Mouse (Mus musculus): ENCODE measurements around the gene Taf4. TPM values are rescaled to one million over a fixed set of nuclear protein-coding genes. Genes with fewer than 3 reads are reported as not detected.

Taf4 gene
- polyA plus RNA-seq, 1 experiment from 2014 or later: 3.1 TPM

DNA sequence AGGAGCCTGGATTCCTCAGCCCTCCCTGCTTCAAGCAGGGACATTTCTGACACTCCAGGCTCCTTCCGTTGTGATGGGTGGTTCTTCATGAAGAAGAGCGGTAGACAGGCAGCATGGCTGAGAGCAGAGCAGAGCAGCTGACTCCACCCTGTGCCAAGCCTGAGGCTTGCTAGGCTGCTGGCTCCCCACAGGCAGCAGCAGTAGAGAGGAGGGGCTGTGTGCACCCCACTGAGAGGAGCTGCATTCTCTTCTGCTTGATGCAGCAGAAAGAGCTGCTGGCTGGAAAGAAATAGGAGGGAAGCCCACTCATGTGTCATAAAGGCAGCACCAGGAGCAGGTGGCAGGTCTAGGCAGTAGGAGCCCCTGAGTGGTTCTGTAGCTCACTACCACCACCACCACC, 106.6 kb downstream of the Taf4 start:
- H3K4me2 ChIP-seq (replicated peaks): no peak overlapping the region
- ATAC-seq: no peak
- 29% methylated on average over 2 of the region's 2 CpGs for WGBS
- no peak overlapping the region for H3K27ac ChIP-seq
- no peaks in the 10 kb centered on the region for H3K36me3 ChIP-seq
- no peak overlapping the region for H3K4me3 ChIP-seq (replicated peaks)
- H3K27me3 ChIP-seq (replicated peaks): no peaks in the 10 kb centered on the region; the same call in 1 of the 2 replicates
- no peak overlapping the region for H3K9ac ChIP-seq
- H3K4me1 ChIP-seq (replicated peaks): no peaks in the 10 kb centered on the region
- no peaks in the 10 kb centered on the region for H3K9me3 ChIP-seq

DNA sequence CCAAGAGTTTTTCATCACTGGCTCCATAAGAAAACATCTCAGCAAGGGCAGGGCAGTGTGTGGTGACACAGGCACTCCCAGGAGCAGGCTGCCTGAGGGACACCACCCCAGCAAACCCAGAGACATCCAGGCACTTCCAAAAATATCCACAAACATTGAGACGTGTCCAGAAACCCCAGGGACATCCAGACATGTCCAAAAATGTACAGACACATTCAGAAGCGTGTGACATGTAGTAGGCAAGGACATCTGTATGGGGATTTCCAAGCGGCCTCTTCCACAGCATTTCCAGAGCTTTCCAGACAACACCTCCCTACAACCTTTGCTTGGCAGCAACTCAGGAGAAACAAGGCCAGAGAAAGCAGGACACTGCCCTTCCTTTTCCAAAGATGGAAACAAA, 108.8 kb downstream of the Taf4 start:
- H3K27me3 ChIP-seq (replicated peaks): no peaks in the 10 kb centered on the region; the same call in 1 of the 2 replicates
- H3K9ac ChIP-seq: no peak overlapping the region
- no peak overlapping the region for H3K4me3 ChIP-seq (replicated peaks)
- H3K36me3 ChIP-seq: no peaks in the 10 kb centered on the region
- H3K4me1 ChIP-seq (replicated peaks): no peaks in the 10 kb centered on the region
- no peak overlapping the region for H3K27ac ChIP-seq
- 80% methylated on average over 3 of the region's 3 CpGs for WGBS
- H3K9me3 ChIP-seq: no peaks in the 10 kb centered on the region
- ATAC-seq: no peak
- H3K4me2 ChIP-seq (replicated peaks): no peak overlapping the region

DNA sequence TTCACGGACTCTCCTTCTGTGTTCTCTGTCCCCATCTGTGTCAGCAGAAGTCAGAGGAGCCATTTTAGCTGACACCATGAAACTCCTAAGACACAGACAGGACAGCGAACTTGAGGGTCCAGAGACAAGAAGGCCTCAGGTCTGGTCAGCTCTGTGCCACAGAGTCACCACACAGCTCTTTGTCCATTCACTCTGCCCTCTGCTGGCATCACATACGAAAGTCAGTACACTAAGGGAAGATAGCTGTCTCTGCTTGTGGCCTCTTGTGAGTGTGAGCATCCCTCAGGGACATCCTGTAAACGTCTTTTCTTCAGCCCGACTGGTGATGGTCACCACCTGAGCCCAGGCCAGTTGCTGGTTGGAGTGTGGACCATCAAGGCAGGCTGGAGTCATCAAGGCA, 111.3 kb downstream of the Taf4 start:
- Histone ChIP-seq H3K27ac (no peak overlapping the region), H3K36me3 (no peaks in the 10 kb centered on the region), H3K9ac (no peak overlapping the region), H3K9me3 (no peaks in the 10 kb centered on the region), H3K4me1 (replicated peaks) (no peaks in the 10 kb centered on the region), H3K4me2 (replicated peaks) (no peak overlapping the region), H3K4me3 (replicated peaks) (no peak overlapping the region), H3K27me3 (replicated peaks) (no peaks in the 10 kb centered on the region)
- no peak for ATAC-seq
- 70% methylated on average over 5 of the region's 5 CpGs for WGBS

DNA sequence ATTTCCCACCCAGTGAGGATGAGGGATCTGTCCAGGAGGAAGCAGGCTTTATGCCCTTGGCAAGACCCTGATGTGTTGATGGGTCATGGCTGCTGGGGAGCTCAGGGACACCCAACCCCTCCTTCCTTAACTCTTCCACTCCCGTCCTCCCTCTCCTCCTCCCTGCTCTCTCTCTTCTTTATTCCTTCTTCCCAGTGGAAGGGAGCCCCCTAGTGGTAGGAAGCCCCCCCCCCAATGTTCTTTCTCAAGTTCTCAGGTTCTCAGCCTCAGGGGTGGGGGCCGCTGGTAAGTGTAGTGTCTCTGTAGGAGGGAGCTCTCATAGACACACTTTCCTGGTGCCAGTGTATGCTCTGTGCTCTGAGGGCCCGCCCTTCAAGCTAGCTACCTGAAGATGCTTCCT, 113.2 kb downstream of the Taf4 start:
- no peaks in the 10 kb centered on the region for H3K4me1 ChIP-seq (replicated peaks)
- 71% methylated on average over 3 of the region's 3 CpGs for WGBS
- H3K9ac ChIP-seq: no peak overlapping the region
- H3K4me2 ChIP-seq (replicated peaks): no peak overlapping the region
- H3K9me3 ChIP-seq: no peaks in the 10 kb centered on the region
- no peaks in the 10 kb centered on the region for H3K36me3 ChIP-seq
- no peak overlapping the region for H3K27ac ChIP-seq
- no peak overlapping the region for H3K4me3 ChIP-seq (replicated peaks)
- no peaks in the 10 kb centered on the region for H3K27me3 ChIP-seq (replicated peaks)
- ATAC-seq: no peak

DNA sequence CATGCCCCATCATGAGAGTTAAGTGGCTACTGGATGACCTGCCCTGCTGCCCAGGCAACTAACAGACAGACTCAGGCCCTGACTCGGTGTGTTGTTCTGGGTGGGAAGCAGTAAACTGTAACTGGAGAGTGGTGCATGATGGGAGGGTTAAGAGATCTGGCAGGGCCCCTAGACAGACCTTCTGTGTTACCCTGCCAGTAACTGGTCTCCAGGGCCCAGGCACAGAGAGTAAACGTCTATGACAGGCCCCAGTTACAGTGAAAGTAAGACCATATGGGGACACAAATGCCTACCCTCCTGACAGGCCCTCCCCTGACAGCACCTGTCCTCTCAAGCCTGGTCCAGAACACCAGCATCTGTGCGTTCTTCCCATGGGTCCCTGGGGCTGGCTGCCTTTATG, 113.8 kb downstream of the Taf4 start:
- no peaks in the 10 kb centered on the region for H3K9me3 ChIP-seq
- H3K27ac ChIP-seq: no peak overlapping the region
- H3K36me3 ChIP-seq: no peaks in the 10 kb centered on the region
- H3K4me3 ChIP-seq (replicated peaks): no peak overlapping the region
- no peak for ATAC-seq
- no peaks in the 10 kb centered on the region for H3K27me3 ChIP-seq (replicated peaks)
- no peak overlapping the region for H3K4me2 ChIP-seq (replicated peaks)
- H3K4me1 ChIP-seq (replicated peaks): no peaks in the 10 kb centered on the region
- WGBS: 79% methylated on average over 3 of the region's 3 CpGs
- no peak overlapping the region for H3K9ac ChIP-seq

Other genes with a start within 250 kb of the Taf4 start
- 5.5 and 5.6 TPM in 2 replicates for gene Lsm14b, start 48.3 kb upstream of the Taf4 start, polyA plus RNA-seq (2015; fragmentation: Nextera tagmentation; extraction: Ambion mirVana)
- 584 and 619 TPM in 2 replicates for gene Psma7, start 65.8 kb upstream of the Taf4 start, polyA plus RNA-seq (2015; fragmentation: Nextera tagmentation; extraction: Ambion mirVana)
- 3.7 and 4.2 TPM in 2 replicates for gene Ss18l1, start 65.9 kb upstream of the Taf4 start, polyA plus RNA-seq (2015; fragmentation: Nextera tagmentation; extraction: Ambion mirVana)
- 24.9 and 28.2 TPM in 2 replicates for gene Mtg2, start 93.9 kb upstream of the Taf4 start, polyA plus RNA-seq (2015; fragmentation: Nextera tagmentation; extraction: Ambion mirVana)
- 0.08 TPM in 1 of 2 replicates, not detected in the other for gene Hrh3, start 127.8 kb upstream of the Taf4 start, polyA plus RNA-seq (2015; fragmentation: Nextera tagmentation; extraction: Ambion mirVana)
- 29.6 and 32.8 TPM in 2 replicates for gene Osbpl2, start 142.7 kb upstream of the Taf4 start, polyA plus RNA-seq (2015; fragmentation: Nextera tagmentation; extraction: Ambion mirVana)
- gene Adrm1, start 194.8 kb upstream of the Taf4 start, polyA plus RNA-seq (2015; fragmentation: Nextera tagmentation; extraction: Ambion mirVana): 172 TPM in 2 replicates
- gene Lama5, start 249.2 kb upstream of the Taf4 start, polyA plus RNA-seq (2015; fragmentation: Nextera tagmentation; extraction: Ambion mirVana): 30.9 and 37.8 TPM in 2 replicates